Mouse (Mus musculus) gastrocnemius, adult 8-10 months (tissue): ENCODE measurements around the gene Dennd1a. TPM values are rescaled to one million over a fixed set of nuclear protein-coding genes. Genes with fewer than 3 reads are reported as not detected.

ENCODE experiments used
- DNase-seq, 2 experiments: peaks; one replicate each; pipeline ENCODE4 v3.0.0; 2022; ENCODE audit warnings: low spot score in 2 of 2
- total RNA-seq, 4 experiments: library from RNA; stranded (reverse); gene quantifications; 2 replicates each; pipeline ENCODE4 v1.2.4; 2022

Gene Dennd1a
- total RNA-seq, result 10 to 100 TPM; 33.8 to 40.0 (median 37.8) TPM

- DNase-seq, result peak; percentile 81 to 82
Measured at GRCm38 (mm10) chr2:38286733-38287551, at the start of gene Dennd1a. Gene Dennd1a (minus strand): TSS chr2:38287390.

DNA sequence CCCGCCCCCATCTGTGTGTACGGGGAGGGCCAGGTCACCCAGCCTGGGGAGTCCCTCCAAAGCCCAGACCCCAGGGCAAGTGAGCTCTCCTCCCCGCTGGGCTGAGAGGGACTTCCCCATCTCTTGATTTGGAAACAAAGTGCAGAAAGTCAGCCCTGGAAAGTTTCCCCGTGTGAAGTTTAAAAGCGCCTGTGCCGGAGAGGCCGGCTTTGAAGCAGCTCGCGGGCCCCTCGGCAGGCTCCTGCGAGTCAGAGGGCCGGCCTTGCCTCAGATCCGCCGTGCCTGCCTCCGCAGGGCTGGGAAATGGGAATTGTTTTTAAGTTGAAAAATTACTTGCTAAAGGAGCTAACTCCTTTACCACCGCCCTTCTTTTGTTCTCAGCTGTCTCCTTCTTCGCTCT is 49.4 kb upstream of the Dennd1a start:
- DNase-seq, result no peak

DNA sequence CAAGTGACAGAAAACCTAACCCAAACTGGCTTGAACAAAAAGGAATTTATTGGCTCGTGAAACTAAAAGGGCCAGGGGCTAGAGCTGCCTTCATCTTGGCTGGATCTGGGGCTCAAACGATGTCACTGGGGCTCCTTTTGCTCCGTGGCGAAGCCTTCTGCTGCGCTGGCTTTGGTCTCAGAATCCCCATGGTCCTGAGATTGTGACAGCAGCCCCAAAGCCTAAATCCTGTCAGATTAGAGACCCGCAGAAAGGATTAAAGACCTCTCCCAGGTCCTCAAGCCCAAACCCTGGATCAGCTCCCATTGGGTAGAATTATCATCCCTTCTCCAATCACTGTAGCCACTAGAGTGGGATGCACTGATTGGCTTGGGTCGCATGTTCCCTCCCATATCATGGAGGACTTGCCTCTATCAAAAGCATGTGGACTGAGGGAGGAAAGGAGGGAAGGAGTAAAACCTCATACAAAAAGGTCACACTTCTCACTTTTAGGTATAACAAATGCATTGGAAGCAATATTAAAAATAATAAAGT is 46.5 kb upstream of the Dennd1a start:
- DNase-seq, result no peak

GRCm38 (mm10) chr2:38326671-38327070 is 39.5 kb upstream of the Dennd1a start:
- no peak for DNase-seq

- no peak for DNase-seq
Measured at GRCm38 (mm10) chr2:38323380-38323779, 36.2 kb upstream of the Dennd1a start.

- no peak for DNase-seq
Measured at GRCm38 (mm10) chr2:38320911-38321310, 33.7 kb upstream of the Dennd1a start.

GRCm38 (mm10) chr2:38319086-38319485 is 31.9 kb upstream of the Dennd1a start:
- DNase-seq, result no peak

GRCm38 (mm10) chr2:38313399-38313798 is 26.2 kb upstream of the Dennd1a start:
- DNase-seq, result no peak

- DNase-seq, result no peak
Measured at GRCm38 (mm10) chr2:38312921-38313320, 25.7 kb upstream of the Dennd1a start.

- DNase-seq, result no peak
Measured at GRCm38 (mm10) chr2:38305152-38305551, 18.0 kb upstream of the Dennd1a start.

- no peak for DNase-seq
Measured at GRCm38 (mm10) chr2:38300941-38301340, 13.8 kb upstream of the Dennd1a start.

DNA sequence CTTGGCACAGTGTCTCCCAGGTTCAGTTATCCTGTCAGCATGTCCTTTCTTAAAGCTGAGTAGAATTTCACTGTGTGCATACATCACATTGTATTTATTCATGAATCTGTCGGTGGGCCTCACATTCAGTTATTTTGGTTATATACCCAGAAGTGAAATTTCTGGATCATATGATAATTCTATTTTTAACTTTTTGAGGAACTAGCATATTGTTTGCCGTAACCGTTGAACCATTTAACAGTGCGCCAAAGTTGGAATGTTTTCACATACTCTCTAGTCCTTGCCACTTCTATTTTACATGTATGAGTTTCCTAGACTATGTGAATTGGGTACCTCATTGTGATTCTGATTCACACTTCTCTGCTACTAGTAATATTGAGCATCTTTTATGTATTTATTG is 8.7 kb upstream of the Dennd1a start:
- no peak for DNase-seq

DNA sequence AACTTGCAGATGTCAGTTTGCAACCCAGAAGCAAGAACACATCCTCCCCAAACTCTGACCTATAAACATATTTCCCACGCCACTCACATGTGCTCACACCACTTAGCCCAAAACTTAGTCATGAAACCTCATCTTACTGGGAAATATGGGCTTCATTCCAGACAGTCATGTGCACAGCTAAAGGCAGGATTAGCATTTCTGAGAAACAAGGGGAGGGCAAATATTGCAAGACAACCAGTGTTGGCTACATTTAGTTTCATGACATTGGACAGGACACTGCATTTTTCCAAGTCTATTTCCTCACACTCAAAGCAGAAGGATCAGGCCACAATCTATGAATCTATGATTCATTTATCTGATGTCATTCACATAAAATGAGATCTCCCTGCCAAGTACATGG is 4.3 kb upstream of the Dennd1a start:
- no peak for DNase-seq

DNA sequence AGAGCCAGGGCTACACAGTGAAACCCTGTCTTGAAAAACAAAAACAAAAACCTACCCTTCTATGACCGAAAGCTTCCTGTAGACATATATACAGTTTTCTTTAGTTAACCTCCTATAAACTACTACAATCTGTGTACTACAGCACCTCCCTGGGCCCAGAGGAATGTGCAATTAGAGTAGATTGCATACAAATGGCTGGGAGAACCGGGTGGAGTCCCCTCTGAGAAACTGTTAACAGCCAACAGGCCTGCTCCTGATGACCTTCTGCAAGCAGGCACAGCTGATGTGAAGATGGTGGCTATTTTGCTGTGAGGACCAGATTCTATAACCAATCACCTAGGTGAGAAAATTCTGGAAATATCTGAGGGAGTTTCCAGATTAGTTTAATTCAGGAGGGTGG is 1.0 kb upstream of the Dennd1a start:
- no peak for DNase-seq

DNA sequence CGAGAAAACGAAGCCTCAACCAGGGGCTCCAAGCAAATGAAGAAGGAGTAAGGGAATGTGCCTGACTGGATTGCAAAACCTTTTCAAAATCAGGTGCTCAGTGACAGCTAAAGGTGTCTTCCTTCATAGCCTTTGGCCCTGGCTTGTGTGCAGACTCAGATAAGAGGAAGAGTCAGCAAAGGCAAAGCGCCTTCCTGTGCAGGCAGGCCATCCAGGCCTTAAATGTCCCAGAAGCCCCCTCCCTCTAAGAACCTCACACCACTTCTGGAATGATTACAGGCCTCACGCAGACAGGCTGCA is 807 bp downstream of the Dennd1a start:
- no peak for DNase-seq

GRCm38 (mm10) chr2:38285781-38286432 is 1.3 kb downstream of the Dennd1a start:
- no peak for DNase-seq

- no peak for DNase-seq
Measured at GRCm38 (mm10) chr2:38283961-38284360, 3.2 kb downstream of the Dennd1a start.

GRCm38 (mm10) chr2:38280376-38280775 is 6.8 kb downstream of the Dennd1a start:
- no peak for DNase-seq

- no peak for DNase-seq
Measured at GRCm38 (mm10) chr2:38274973-38275372, 12.2 kb downstream of the Dennd1a start.

DNA sequence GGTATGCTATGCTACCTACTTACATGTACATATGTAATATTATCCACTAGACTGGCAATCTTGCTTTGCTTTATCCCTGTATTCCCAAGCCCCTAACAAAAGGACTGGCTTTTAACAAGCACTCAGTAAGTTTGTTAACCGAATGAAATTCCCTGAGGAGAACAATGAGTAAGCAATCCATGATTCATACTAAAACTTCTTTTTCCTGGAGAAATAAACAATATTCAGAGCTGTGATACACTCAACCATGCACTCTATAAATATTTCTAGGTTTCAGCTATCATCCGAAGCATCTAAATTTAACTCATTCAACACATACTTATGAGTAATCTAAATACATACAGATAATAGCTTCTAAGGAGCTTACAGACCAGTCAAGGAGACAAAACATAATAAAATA is 23.5 kb downstream of the Dennd1a start:
- no peak for DNase-seq

DNA sequence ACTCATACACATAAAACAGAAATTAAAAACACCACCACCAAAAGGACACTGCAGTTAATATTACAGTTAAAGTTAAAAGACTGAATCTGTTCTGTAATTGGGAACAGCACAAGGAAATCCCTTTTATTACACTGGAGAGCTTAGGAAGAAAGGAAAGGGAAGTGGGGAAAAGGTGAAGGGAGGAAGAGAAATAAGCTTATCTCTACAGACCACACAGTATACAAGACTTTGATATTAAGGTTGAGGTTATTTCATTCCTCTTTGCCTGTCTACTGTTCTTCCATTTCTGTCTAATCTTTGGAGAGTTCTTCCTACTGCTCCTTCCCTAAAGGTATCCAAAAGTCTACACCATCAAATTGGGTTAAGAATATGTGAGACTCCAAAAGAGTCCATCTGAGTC is 28.1 kb downstream of the Dennd1a start:
- no peak for DNase-seq

- DNase-seq, result peak; percentile 45 to 74
Measured at GRCm38 (mm10) chr2:38237616-38238015, 49.6 kb downstream of the Dennd1a start.

DNA sequence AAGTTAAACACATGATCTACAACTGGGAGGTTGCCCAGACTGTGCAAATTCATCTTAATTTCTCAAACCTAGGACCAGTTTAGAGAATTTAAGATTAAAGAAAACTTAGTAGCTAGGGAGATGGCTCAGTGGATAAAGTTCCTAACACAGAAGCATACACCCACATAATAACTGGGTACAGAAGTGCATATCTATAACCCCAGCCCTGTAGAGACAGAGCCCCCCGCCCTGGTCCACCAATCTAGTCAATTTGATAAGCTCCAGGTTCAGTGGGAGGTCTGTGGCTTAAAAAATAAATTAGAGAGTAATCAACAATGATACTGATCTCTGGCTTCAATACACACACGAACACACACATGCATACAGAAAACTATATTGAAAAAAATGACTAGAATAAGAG is 51.6 kb downstream of the Dennd1a start:
- DNase-seq, result no peak
